Mouse (Mus musculus) MEL (cell line): Measurements from ENCODE around the gene Tet3.

ENCODE experiments used
- CHD2 ChIP-seq: IDR thresholded peaks from 2 replicates; pipeline ENCODE4 v1.6.1; 2011; ENCODE audit warnings: low read length, improper control_type of control experiment
- CTCF ChIP-seq, 3 experiments: IDR thresholded peaks in 2 of 3; conservative IDR thresholded peaks in 1 of 3; 2 replicates each; pipeline ENCODE4 v1.5.1; 2011 to 2012; ENCODE audit warnings: low read length in 3 of 3, low read depth in 2 of 3, mild to moderate bottlenecking in 2 of 3, improper control_type of control experiment in 1 of 3, inconsistent platforms in 1 of 3, mixed read lengths in 1 of 3, moderate library complexity in 1 of 3; ENCODE audit not compliant: control insufficient read depth in 1 of 3, insufficient read depth in 1 of 3, poor library complexity in 1 of 3, severe bottlenecking in 1 of 3
- MXI1 ChIP-seq: IDR thresholded peaks from 2 replicates; pipeline ENCODE4 v1.6.1; 2011; ENCODE audit warnings: mild to moderate bottlenecking, low read depth, low read length, improper control_type of control experiment
- MYC ChIP-seq: IDR thresholded peaks from 2 replicates; pipeline ENCODE4 v1.6.1; 2011; ENCODE audit warnings: low read depth, mild to moderate bottlenecking, low read length, improper control_type of control experiment, moderate library complexity
- NELFE ChIP-seq: IDR thresholded peaks from 2 replicates; pipeline ENCODE4 v1.6.1; 2011; ENCODE audit warnings: low read depth, low read length, improper control_type of control experiment
- POLR2A ChIP-seq, 2 experiments: IDR thresholded peaks; 2 replicates each; pipeline ENCODE4 v1.6.1; 2011 to 2012; ENCODE audit warnings: low read length in 2 of 2, mild to moderate bottlenecking in 2 of 2, control low read depth in 1 of 2, improper control_type of control experiment in 1 of 2, low read depth in 1 of 2, moderate library complexity in 1 of 2; ENCODE audit not compliant: control insufficient read depth in 1 of 2, insufficient read depth in 1 of 2, poor library complexity in 1 of 2
- USF1 ChIP-seq: IDR thresholded peaks from 2 replicates; pipeline ENCODE4 v1.6.1; 2014; ENCODE audit warnings: low read depth, mild to moderate bottlenecking, inconsistent platforms, low read length, improper control_type of control experiment, moderate library complexity
- USF2 ChIP-seq, 2 experiments: IDR thresholded peaks; 2 replicates each; pipeline ENCODE4 v1.6.1; 2011 to 2012; ENCODE audit warnings: improper control_type of control experiment in 2 of 2, low read length in 2 of 2, borderline replicate concordance in 1 of 2, inconsistent platforms in 1 of 2, low read depth in 1 of 2, mild to moderate bottlenecking in 1 of 2; ENCODE audit not compliant: insufficient read depth in 1 of 2

- TF ChIP-seq CTCF (IDR thresholded peaks at IDR 0.05 in 2 of 3, conservative IDR thresholded peaks at IDR 0.05 in 1 of 3; ENCODE audit: control insufficient read depth in 1 of 3, insufficient read depth in 1 of 3, low read depth in 2 of 3, low read length in 3 of 3, poor library complexity in 1 of 3, severe bottlenecking in 1 of 3) (no peak), CHD2 (no peak), NELFE (no peak), MXI1 (no peak), POLR2A (IDR thresholded peaks at IDR 0.05; ENCODE audit: control insufficient read depth in 1 of 2, insufficient read depth in 1 of 2, low read depth in 1 of 2, low read length in 2 of 2, poor library complexity in 1 of 2) (no peak), MYC (no peak), USF2 (IDR thresholded peaks at IDR 0.05; ENCODE audit: borderline replicate concordance in 1 of 2, insufficient read depth in 1 of 2, low read depth in 1 of 2, low read length in 2 of 2) (no peak), USF1 (no peak)
Observed at GRCm38 (mm10) chr6:83436547-83436946, 22.3 kb downstream of the Tet3 start.
